Comparison of ENCODE assay signal across 12 mouse cellular contexts in the genomic region with DNA sequence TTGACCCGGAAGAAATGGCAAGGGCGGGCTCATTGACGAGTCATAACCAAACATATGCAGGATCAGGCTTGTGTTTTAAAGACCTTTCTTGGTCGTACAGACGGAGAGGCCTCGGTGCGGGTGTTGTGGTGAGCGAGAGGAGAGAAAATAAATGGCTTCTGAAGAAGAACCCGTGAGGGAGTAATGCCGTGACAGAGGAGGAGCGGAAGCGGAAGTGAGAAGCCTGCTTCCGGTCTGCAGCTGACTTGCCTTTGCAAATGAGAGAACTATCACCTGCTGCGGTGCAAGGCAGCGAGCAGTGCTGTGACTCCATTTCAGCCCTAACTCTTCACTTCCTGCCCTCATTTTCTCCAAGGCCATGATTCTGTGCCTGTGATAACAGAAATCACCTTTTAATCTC. TPM values are rescaled to one million over a fixed set of nuclear protein-coding genes. Genes with fewer than 3 reads are reported as not detected.
A peak's percentile ranks its signal among the peaks of the same experiment; 100 is the strongest.
DNase-seq lines count a peak whose midpoint lies in the region; ATAC-seq and TF ChIP-seq lines count a peak whose summit lies in the region.
"Had no signal": no experiment of that assay in that cellular context is flagged by ENCODE, and none has a peak within 500 bp of the region (broad histone marks: within the 10 kb centered on the region; RNA-seq: fewer than 3 reads in every experiment).

No protein-coding gene starts in this region.

- 83% methylated on average over 15 of the region's 15 CpGs for WGBS in small intestine, adult 2 months

- no peaks in the 10 kb centered on the region for H3K27me3 ChIP-seq in small intestine, adult 2 months (ENCODE audit: control insufficient read depth, insufficient read depth, low read length)
- H3K27me3 ChIP-seq: heart, embryonic 12.5 days; hindbrain, embryonic 12.5 days; lung, embryonic 15.5 days had no signal

- peak overlapping the region; percentile 39; the same call in 1 of the 2 replicates for H3K4me3 ChIP-seq in small intestine, adult 2 months (ENCODE audit: low read depth, low read length)
- H3K4me3 ChIP-seq: heart, embryonic 12.5 days; hindbrain, embryonic 12.5 days; lung, embryonic 15.5 days had no signal

- TF ChIP-seq CTCF in small intestine, adult 2 months (IDR thresholded peaks at IDR 0.05; ENCODE audit: extremely low read depth, insufficient read length, insufficient replicate concordance, low read depth, low read length): no peak

- ATAC-seq in CD4-positive, CD25-positive, alpha-beta regulatory T cell, adult 4 months: peak; percentile 56
- ATAC-seq in cerebellum, adult (ENCODE audit: insufficient number of reproducible peaks, low FRiP score, low TSS enrichment): no peak

- peak overlapping the region; percentile 67 for H3K27ac ChIP-seq in small intestine, adult 2 months (ENCODE audit: insufficient read depth, low read depth, low read length)
- H3K27ac ChIP-seq: hindbrain, embryonic 12.5 days; lung, embryonic 15.5 days had no signal

- TF ChIP-seq POLR2A in small intestine, adult 2 months (IDR thresholded peaks at IDR 0.05; ENCODE audit: low read depth, low read length): no peak

- DNase-seq in CD4-positive helper T cell, adult 2 months (ENCODE audit: low read depth, low spot score): peak; percentile 89
- DNase-seq in induced T-regulatory cell, adult 2 months (ENCODE audit: low read depth): peak; percentile 92
- no peak for DNase-seq in right cerebral cortex, adult 2 months (ENCODE audit: low spot score in 2 of 2)
- no peak for DNase-seq in lung, postnatal 10 days
- DNase-seq: adrenal gland, adult 8-10 months; kidney, adult 8-10 months had no signal

- 0 out of 2 replicates have a peak, but pooled peaks cover 3% of the 10 kb centered on the region for H3K4me1 ChIP-seq in small intestine, adult 2 months (ENCODE audit: control insufficient read depth, insufficient read depth, insufficient read length, low read length)
- H3K4me1 ChIP-seq: hindbrain, embryonic 12.5 days had no signal

- 0 out of 2 replicates have a peak, but pooled peaks cover 2% of the 10 kb centered on the region for H3K36me3 ChIP-seq in small intestine, adult 2 months (ENCODE audit: control insufficient read depth, insufficient read depth, low read length)

RNA-seq across cellular contexts. Expression of a gene that starts 16.4 kb away (rescaled TPM):
- 10 to 100 TPM; 40.6 to 41.3 TPM for polyA plus RNA-seq in CD4-positive, CD25-positive, alpha-beta regulatory T cell, adult 4 months (2017; shearing (Covaris generic))
- 1.1 and 2.3 TPM in 2 replicates for polyA plus RNA-seq in small intestine, adult 2 months (2012; rRNA removed)

Comparison
In these comparisons a context has a peak if more than half of its experiments do, and no peak if none do; other contexts are left out.
1. DNase-seq: peak in CD4-positive helper T cell, adult 2 months (single experiment) and induced T-regulatory cell, adult 2 months (single experiment); none in right cerebral cortex, adult 2 months (0 of 2) and lung, postnatal 10 days (single experiment).
2. RNA of a gene that starts 16.4 kb away (polyA plus RNA-seq): 40.6 to 41.3 TPM in CD4-positive, CD25-positive, alpha-beta regulatory T cell, adult 4 months; 1.1 to 2.3 TPM in small intestine, adult 2 months; every median in the first group is over 10 times any median in the second.